Mouse (Mus musculus) right cerebral cortex, adult 2 months (tissue): ENCODE data around the gene Sema4c.
"Not testable (repeated sequence)": the region's sequence is repeated elsewhere in the genome, so short reads cannot be mapped to it uniquely, and the experiment has no call there.

Source experiments
- DNase-seq, 2 experiments: peaks; one replicate each; pipeline ENCODE4 v3.0.0; 2021 to 2022; ENCODE audit warnings: low spot score in 2 of 2

The Sema4c gene

GRCm38 (mm10) chr1:36556553-36557456 is 1.3 kb downstream of the Sema4c start:
- peak; percentile 92 for DNase-seq

GRCm38 (mm10) chr1:36555798-36556395 is 2.3 kb downstream of the Sema4c start:
- peak in 1 of 2 experiments; percentile 28 for DNase-seq

GRCm38 (mm10) chr1:36554633-36555399 is 3.3 kb downstream of the Sema4c start:
- DNase-seq = no peak

- DNase-seq = no peak
Measured at GRCm38 (mm10) chr1:36552506-36552905, 5.6 kb downstream of the Sema4c start.

- no peak for DNase-seq
Measured at GRCm38 (mm10) chr1:36551904-36552303, 6.2 kb downstream of the Sema4c start.

GRCm38 (mm10) chr1:36550075-36550863 is 7.9 kb downstream of the Sema4c start:
- DNase-seq = no peak

- DNase-seq = no peak
Measured at GRCm38 (mm10) chr1:36549491-36549890, 8.7 kb downstream of the Sema4c start.

- no peak for DNase-seq
Measured at GRCm38 (mm10) chr1:36548771-36549170, 9.4 kb downstream of the Sema4c start.

- DNase-seq = peak in 1 of 2 experiments; percentile 30
Measured at GRCm38 (mm10) chr1:36547981-36548598, 10.1 kb downstream of the Sema4c start.

GRCm38 (mm10) chr1:36546888-36547471 is 11.2 kb downstream of the Sema4c start, which contains the start of gene Ankrd39:
Ankrd39 (minus strand) TSS chr1:36547445.
- DNase-seq = peak; percentile 99

- peak in 1 of 2 experiments; percentile 37 for DNase-seq
Measured at GRCm38 (mm10) chr1:36545845-36546600, 12.1 kb downstream of the Sema4c start.

GRCm38 (mm10) chr1:36545382-36545781 is 12.8 kb downstream of the Sema4c start:
- DNase-seq = no peak

- DNase-seq = no peak
Measured at GRCm38 (mm10) chr1:36542925-36543324, 15.2 kb downstream of the Sema4c start.

- no peak for DNase-seq
Measured at GRCm38 (mm10) chr1:36541844-36542243, 16.3 kb downstream of the Sema4c start.

GRCm38 (mm10) chr1:36540807-36541206 is 17.3 kb downstream of the Sema4c start:
- DNase-seq = no peak

- no peak for DNase-seq
Measured at GRCm38 (mm10) chr1:36540132-36540531, 18.0 kb downstream of the Sema4c start.

- no peak for DNase-seq
Measured at GRCm38 (mm10) chr1:36539186-36539585, 19.0 kb downstream of the Sema4c start, which contains the start of gene Gm42417. Gm42417 (minus strand) TSS chr1:36539429.

- no peak for DNase-seq
Measured at GRCm38 (mm10) chr1:36538727-36539126, 19.4 kb downstream of the Sema4c start.

- not testable (repeated sequence) for DNase-seq
Measured at GRCm38 (mm10) chr1:36536783-36537182, 21.4 kb downstream of the Sema4c start, which contains the start of gene Ankrd23. Ankrd23 (minus strand) TSS chr1:36536883.

GRCm38 (mm10) chr1:36536397-36536728 is 21.8 kb downstream of the Sema4c start:
- DNase-seq = no peak
